Mouse (Mus musculus) CD4-positive helper T cell, adult 2 months (primary cell): ENCODE data around the gene Cfap57.
"Not testable (repeated sequence)": the region's sequence is repeated elsewhere in the genome, so short reads cannot be mapped to it uniquely, and the experiment has no call there.

Experiments used
- DNase-seq: peaks from one replicate; pipeline ENCODE4 v3.0.0-alpha.2; 2012; ENCODE audit warnings: low read depth, missing footprints, low spot score

Gene Cfap57

GRCm38 (mm10) chr4:118564062-118564925 is 56.3 kb downstream of the Cfap57 start:
- DNase-seq = no peak

- DNase-seq = no peak
Measured at GRCm38 (mm10) chr4:118553039-118553649, 67.4 kb downstream of the Cfap57 start.

- peak; percentile 59 for DNase-seq
Measured at GRCm38 (mm10) chr4:118548130-118548480, 72.5 kb downstream of the Cfap57 start.

GRCm38 (mm10) chr4:118547424-118548129 is 73.0 kb downstream of the Cfap57 start:
- not testable (repeated sequence) for DNase-seq

- no peak for DNase-seq
Measured at GRCm38 (mm10) chr4:118544441-118545127, 76.0 kb downstream of the Cfap57 start.

GRCm38 (mm10) chr4:118543592-118544260 is 76.9 kb downstream of the Cfap57 start, which contains the start of gene Tmem125:
Gene Tmem125, minus strand, starts transcription at chr4:118544044.
- DNase-seq = peak; percentile 16

- peak; percentile 7 for DNase-seq
Measured at GRCm38 (mm10) chr4:118543158-118543530, 77.4 kb downstream of the Cfap57 start.

- DNase-seq = no peak
Measured at GRCm38 (mm10) chr4:118542510-118543157, 77.9 kb downstream of the Cfap57 start.

GRCm38 (mm10) chr4:118539904-118540303 is 80.7 kb downstream of the Cfap57 start:
- no peak for DNase-seq

GRCm38 (mm10) chr4:118537801-118538200 is 82.8 kb downstream of the Cfap57 start:
- DNase-seq = no peak

GRCm38 (mm10) chr4:118535610-118536009 is 85.0 kb downstream of the Cfap57 start:
- no peak for DNase-seq

- no peak for DNase-seq
Measured at GRCm38 (mm10) chr4:118533605-118534004, 87.0 kb downstream of the Cfap57 start.

- DNase-seq = no peak
Measured at GRCm38 (mm10) chr4:118533156-118533555, 87.4 kb downstream of the Cfap57 start.

- no peak for DNase-seq
Measured at GRCm38 (mm10) chr4:118532663-118533062, 87.9 kb downstream of the Cfap57 start.

GRCm38 (mm10) chr4:118527720-118528119 is 92.9 kb downstream of the Cfap57 start:
- no peak for DNase-seq

- no peak for DNase-seq
Measured at GRCm38 (mm10) chr4:118527335-118527681, 93.3 kb downstream of the Cfap57 start.

GRCm38 (mm10) chr4:118526408-118527334 is 93.9 kb downstream of the Cfap57 start, which contains the start of gene 2610528J11Rik:
Gene 2610528J11Rik, plus strand, starts transcription at chr4:118526999.
- DNase-seq = no peak

- DNase-seq = no peak
Measured at GRCm38 (mm10) chr4:118525779-118526178, 94.8 kb downstream of the Cfap57 start.

- no peak for DNase-seq
Measured at GRCm38 (mm10) chr4:118523976-118524375, 96.6 kb downstream of the Cfap57 start.

GRCm38 (mm10) chr4:118522248-118522647 is 98.3 kb downstream of the Cfap57 start:
- DNase-seq = no peak
